Mouse (Mus musculus) stomach, postnatal 0 days (tissue): ENCODE measurements around the gene Krt8. TPM values are rescaled to one million over a fixed set of nuclear protein-coding genes. Genes with fewer than 3 reads are reported as not detected.

Experiments used
- ATAC-seq: fragments of 200-750 bp; cut with Nextera tagmentation; 2 replicates; pipeline ENCODE4 v1.8.0; 2017; ENCODE audit not compliant: low FRiP score, low TSS enrichment
- DNase-seq: peaks from one replicate; pipeline ENCODE4 v3.0.0-alpha.2; 2016; ENCODE audit warnings: low spot score
- H3K27ac ChIP-seq: fragments of 300-500 bp; sonication (generic); replicated peaks from 2 replicates; pipeline ENCODE4 v1.5.1; 2014; ENCODE audit warnings: mild to moderate bottlenecking, control low read depth
- H3K27me3 ChIP-seq: fragments of 300-500 bp; sonication (generic); 2 replicates; pipeline ENCODE4 v1.6.1; 2014; ENCODE audit warnings: low read length; ENCODE audit not compliant: control insufficient read depth, insufficient read depth
- H3K36me3 ChIP-seq: fragments of 300-500 bp; sonication (generic); 2 replicates; pipeline ENCODE4 v1.6.1; 2014; ENCODE audit warnings: low read length, mixed read lengths; ENCODE audit not compliant: control insufficient read depth, insufficient read depth
- H3K4me1 ChIP-seq: fragments of 300-500 bp; sonication (generic); replicated peaks from 2 replicates; pipeline ENCODE4 v1.6.1; 2014; ENCODE audit warnings: antibody characterized with exemption; ENCODE audit not compliant: control insufficient read depth, insufficient read depth
- H3K4me2 ChIP-seq: fragments of 300-500 bp; sonication (generic); replicated peaks from 2 replicates; pipeline ENCODE4 v1.6.1; 2014; ENCODE audit warnings: low read depth, mild to moderate bottlenecking, control low read depth, moderate library complexity
- H3K4me3 ChIP-seq: fragments of 300-500 bp; sonication (generic); 2 replicates; pipeline ENCODE4 v1.5.1; 2014; ENCODE audit warnings: low read depth, low read length, control low read depth
- H3K9ac ChIP-seq: fragments of 300-500 bp; sonication (generic); 2 replicates; pipeline ENCODE4 v1.6.1; 2014; ENCODE audit warnings: mild to moderate bottlenecking, low read length, control low read depth, mixed read lengths
- H3K9me3 ChIP-seq: fragments of 300-500 bp; sonication (generic); 2 replicates; pipeline ENCODE4 v1.6.1; 2016; ENCODE audit warnings: low read length; ENCODE audit not compliant: control insufficient read depth
- CTCF ChIP-seq: IDR thresholded peaks from 2 replicates; pipeline ENCODE4 v1.5.1; 2016; ENCODE audit warnings: antibody characterized with exemption, low read depth, mild to moderate bottlenecking, moderate library complexity
- EP300 ChIP-seq: optimal IDR thresholded peaks from 2 replicates; pipeline ENCODE3; 2016; ENCODE audit warnings: antibody characterized with exemption
- WGBS: fragments of 180-500 bp; shearing (Covaris S2); extraction: QIAGEN DNeasy Blood & Tissue Kit; methylation state at CpG from one replicate; pipeline ENCODE4 v1.1.7; 2014; 5-methylcytosine and 5-hydroxymethylcytosine counted together
- polyA plus RNA-seq: library from polyadenylated mRNA; unstranded; fragments of >200 nt; fragmentation: Nextera tagmentation; extraction: Ambion mirVana; gene quantifications from 2 replicates; pipeline ENCODE4 v1.2.1, GENCODE M21; 2015

Gene Krt8
- polyA plus RNA-seq, result 1,902 and 1,960 TPM in 2 replicates

DNA sequence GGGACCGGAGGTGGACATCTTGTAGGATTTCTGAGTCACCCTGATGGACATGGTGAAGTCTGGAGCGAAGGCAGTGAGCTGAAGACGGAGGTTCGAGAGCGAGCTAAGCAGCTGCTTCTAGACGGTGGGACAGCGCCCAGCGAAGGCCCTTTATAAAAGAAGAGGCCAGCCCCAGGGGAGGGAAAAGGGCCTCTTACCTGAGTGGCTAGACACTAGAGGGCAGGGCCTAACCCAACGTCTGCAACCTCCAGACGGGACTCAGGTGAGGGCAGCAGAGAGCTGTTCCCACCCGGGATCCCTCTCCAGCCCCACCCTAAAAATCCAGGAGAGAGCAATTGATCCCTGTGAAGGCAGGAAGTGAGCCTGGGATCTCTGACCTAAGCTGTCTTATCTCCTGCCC is at the start of gene Krt8:
TSS of gene Krt8 (minus strand) at position 294 of the 400 bp plus-strand sequence.
- ATAC-seq, result peak; percentile 88
- Histone ChIP-seq H3K9ac (peak within 1 kb of the TSS; percentile 53), H3K4me2 (peak within 1 kb of the TSS; percentile 54), H3K36me3 (no peaks in the 10 kb centered on the region), H3K27ac (peak within 1 kb of the TSS; percentile 89), H3K27me3 (no peaks in the 10 kb centered on the region), H3K9me3 (no peaks in the 10 kb centered on the region), H3K4me3 (peak within 1 kb of the TSS; percentile 39), H3K4me1 (peaks cover 8% of the 10 kb centered on the region)
- TF ChIP-seq CTCF (peak; percentile 75), EP300 (no peak)
- 38% methylated on average over 10 of the region's 11 CpGs for WGBS
- DNase-seq, result peak; percentile 92

GRCm38 (mm10) chr15:102051920-102052683 is 47.8 kb upstream of the Krt8 start:
- Histone ChIP-seq H3K27ac (peak overlapping the region; percentile 65), H3K4me3 (peak overlapping the region; percentile 34), H3K9me3 (no peaks in the 10 kb centered on the region), H3K4me2 (peak overlapping the region; percentile 62), H3K9ac (peak overlapping the region; percentile 64), H3K27me3 (no peaks in the 10 kb centered on the region), H3K4me1 (no peaks in the 10 kb centered on the region), H3K36me3 (no peaks in the 10 kb centered on the region)
- TF ChIP-seq CTCF (peak; percentile 25; the same call in 1 of the 2 replicates), EP300 (no peak)
- DNase-seq (peak; percentile 79), ATAC-seq (peak; percentile 77)
- 1% methylated on average over 25 of the region's 33 CpGs for whole genome bisulfite sequencing

DNA sequence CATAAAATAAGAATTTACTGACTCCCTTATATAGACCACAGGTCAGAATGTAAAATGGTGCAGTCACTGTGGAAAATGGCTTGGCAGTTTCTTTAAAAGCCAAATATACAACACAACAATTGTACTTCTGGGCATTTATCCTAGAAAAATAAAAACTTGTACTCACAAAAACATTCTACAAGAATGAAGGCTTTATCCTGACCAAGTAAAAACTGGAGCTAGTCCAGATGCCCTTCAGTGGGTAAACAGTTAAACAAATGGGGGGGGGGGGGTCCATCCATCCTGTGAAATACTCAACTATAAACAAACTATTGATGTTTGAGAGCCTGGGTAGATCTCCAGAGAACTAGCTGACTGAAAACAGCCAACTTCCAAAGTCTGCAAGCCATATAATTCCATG is 45.6 kb upstream of the Krt8 start:
- ATAC-seq (no peak), DNase-seq (no peak)
- TF ChIP-seq EP300, result no peak
- no peak for TF ChIP-seq CTCF
- Histone ChIP-seq H3K27ac (no peak overlapping the region), H3K9me3 (no peaks in the 10 kb centered on the region), H3K4me2 (no peak overlapping the region), H3K36me3 (no peaks in the 10 kb centered on the region), H3K27me3 (no peaks in the 10 kb centered on the region), H3K9ac (no peak overlapping the region), H3K4me3 (no peak overlapping the region), H3K4me1 (no peaks in the 10 kb centered on the region)

GRCm38 (mm10) chr15:102048006-102048405 is 43.7 kb upstream of the Krt8 start:
- 85% methylated on average over 6 of the region's 6 CpGs for WGBS
- no peak overlapping the region for H3K4me3 ChIP-seq
- H3K4me1 ChIP-seq, result no peaks in the 10 kb centered on the region
- no peaks in the 10 kb centered on the region for H3K9me3 ChIP-seq
- H3K9ac ChIP-seq, result no peak overlapping the region
- no peaks in the 10 kb centered on the region for H3K27me3 ChIP-seq
- ATAC-seq (no peak), DNase-seq (no peak)
- no peak overlapping the region for H3K4me2 ChIP-seq
- TF ChIP-seq EP300 (no peak), CTCF (no peak)
- no peaks in the 10 kb centered on the region for H3K36me3 ChIP-seq
- no peak overlapping the region for H3K27ac ChIP-seq

DNA sequence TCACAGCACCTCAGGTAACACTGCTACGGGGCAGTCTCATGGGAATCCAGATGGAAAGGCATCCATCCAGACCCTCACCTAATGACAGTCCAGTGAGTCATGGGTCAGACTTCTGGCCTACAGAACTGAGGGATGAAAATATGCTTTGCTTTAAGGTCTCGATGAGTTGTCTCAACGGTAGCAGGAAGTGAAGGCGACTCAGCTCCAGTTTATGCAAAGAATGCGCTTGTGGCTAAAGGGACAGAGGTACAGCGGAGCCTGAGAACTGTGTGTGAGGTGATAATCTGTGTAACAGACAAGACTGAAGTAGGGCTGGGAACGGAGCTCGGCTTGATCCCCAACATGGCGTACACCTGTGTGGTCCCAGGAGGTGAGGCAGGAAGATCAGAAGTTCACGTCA is 41.4 kb upstream of the Krt8 start:
- no peaks in the 10 kb centered on the region for H3K36me3 ChIP-seq
- TF ChIP-seq CTCF (no peak), EP300 (no peak)

DNA sequence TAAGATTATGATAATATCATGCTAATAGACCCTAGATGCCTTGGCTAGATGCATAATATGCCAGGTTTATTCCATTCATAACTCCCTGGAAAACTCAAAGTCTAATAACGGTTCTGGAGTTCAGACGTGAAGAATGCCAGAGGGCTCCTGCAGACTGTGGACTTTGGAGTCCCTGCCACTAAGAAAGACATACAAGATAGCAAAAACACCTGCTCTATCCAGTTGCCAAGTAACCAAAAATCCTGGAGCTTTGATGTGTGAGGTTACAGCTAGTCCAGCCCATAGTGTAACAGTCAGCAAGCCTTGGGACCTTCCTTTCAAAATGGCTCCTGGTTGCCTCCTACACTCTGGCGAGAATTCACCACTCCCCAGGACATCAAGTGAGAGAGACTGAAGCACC is 40.5 kb upstream of the Krt8 start:
- Histone ChIP-seq H3K9ac (no peak overlapping the region), H3K27ac (no peak overlapping the region), H3K4me1 (no peaks in the 10 kb centered on the region), H3K4me3 (no peak overlapping the region), H3K9me3 (no peaks in the 10 kb centered on the region), H3K27me3 (no peaks in the 10 kb centered on the region), H3K4me2 (no peak overlapping the region), H3K36me3 (no peaks in the 10 kb centered on the region)
- no peak for DNase-seq
- no peak for TF ChIP-seq CTCF
- TF ChIP-seq EP300, result no peak
- no peak for ATAC-seq
- WGBS, result 55% methylated on average over 3 of the region's 3 CpGs

More for the DNA sequence above, 41.4 kb upstream of the Krt8 start:
- DNase-seq (no peak), ATAC-seq (peak; percentile 30; the same call in 1 of the 2 replicates)
- Histone ChIP-seq H3K4me3 (no peak overlapping the region), H3K27me3 (no peaks in the 10 kb centered on the region), H3K9me3 (no peaks in the 10 kb centered on the region), H3K9ac (no peak overlapping the region), H3K27ac (no peak overlapping the region), H3K4me2 (no peak overlapping the region), H3K4me1 (no peaks in the 10 kb centered on the region)
- 81% methylated on average over 10 of the region's 10 CpGs for WGBS
